Mouse (Mus musculus) hematopoietic stem cell, adult 5-6 weeks (primary cell): ENCODE measurements around the gene E030025P04Rik. TPM values are rescaled to one million over a fixed set of nuclear protein-coding genes. Genes with fewer than 3 reads are reported as not detected.

Source experiments
- ATAC-seq, 2 experiments: fragments of 125-278 bp in 1 of 2; replicated peaks in 1 of 2; 2 replicates each; pipeline ENCODE4 v1.8.0; 2016 to 2017; ENCODE audit warnings: inconsistent platforms in 2 of 2, mild to moderate bottlenecking in 2 of 2, moderate number of reproducible peaks in 2 of 2, low read depth in 1 of 2, moderate TSS enrichment in 1 of 2; ENCODE audit not compliant: low FRiP score in 2 of 2, poor library complexity in 2 of 2, severe bottlenecking in 2 of 2, insufficient read depth in 1 of 2, low TSS enrichment in 1 of 2
- total RNA-seq: library from RNA; stranded (forward); fragments of 172-1452, 232-1000 nt; gene quantifications from 2 replicates; pipeline ENCODE4 v1.2.3, GENCODE M21; 2017

Gene E030025P04Rik
- total RNA-seq, 1 experiment from 2014 or later = not detected

- ATAC-seq = no peak
Observed at GRCm38 (mm10) chr11:109107518-109108205, 36.5 kb downstream of the E030025P04Rik start.

- no peak for ATAC-seq
Observed at GRCm38 (mm10) chr11:109106751-109107150, 37.4 kb downstream of the E030025P04Rik start.

- no peak for ATAC-seq
Observed at GRCm38 (mm10) chr11:109106181-109106580, 38.0 kb downstream of the E030025P04Rik start.

- no peak for ATAC-seq
Observed at GRCm38 (mm10) chr11:109103386-109103785, 40.8 kb downstream of the E030025P04Rik start.

- no peak for ATAC-seq
Observed at GRCm38 (mm10) chr11:109102646-109103045, 41.5 kb downstream of the E030025P04Rik start.

GRCm38 (mm10) chr11:109100266-109100665, 43.9 kb downstream of the E030025P04Rik start:
- ATAC-seq = no peak

- no peak for ATAC-seq
Observed at GRCm38 (mm10) chr11:109091821-109092220, 52.3 kb downstream of the E030025P04Rik start.

Other genes with a start within 250 kb of the E030025P04Rik start
- gene Axin2, start 224.0 kb downstream of the E030025P04Rik start, total RNA-seq = 0.69 and 1.2 TPM in 2 replicates
- 2.3 and 2.4 TPM in 2 replicates for gene Rgs9, start 153.8 kb upstream of the E030025P04Rik start, total RNA-seq
- gene Gna13, start 218.5 kb upstream of the E030025P04Rik start, total RNA-seq = 62.2 and 64.9 TPM in 2 replicates